Mouse (Mus musculus): ENCODE measurements at regions not wholly inside any gene's neighbourhood (a gene's known extent, or its start where the extent isn't known, plus 50 kb on each side); places are given as distances from the start of the nearest gene placed in this dataset.

DNA sequence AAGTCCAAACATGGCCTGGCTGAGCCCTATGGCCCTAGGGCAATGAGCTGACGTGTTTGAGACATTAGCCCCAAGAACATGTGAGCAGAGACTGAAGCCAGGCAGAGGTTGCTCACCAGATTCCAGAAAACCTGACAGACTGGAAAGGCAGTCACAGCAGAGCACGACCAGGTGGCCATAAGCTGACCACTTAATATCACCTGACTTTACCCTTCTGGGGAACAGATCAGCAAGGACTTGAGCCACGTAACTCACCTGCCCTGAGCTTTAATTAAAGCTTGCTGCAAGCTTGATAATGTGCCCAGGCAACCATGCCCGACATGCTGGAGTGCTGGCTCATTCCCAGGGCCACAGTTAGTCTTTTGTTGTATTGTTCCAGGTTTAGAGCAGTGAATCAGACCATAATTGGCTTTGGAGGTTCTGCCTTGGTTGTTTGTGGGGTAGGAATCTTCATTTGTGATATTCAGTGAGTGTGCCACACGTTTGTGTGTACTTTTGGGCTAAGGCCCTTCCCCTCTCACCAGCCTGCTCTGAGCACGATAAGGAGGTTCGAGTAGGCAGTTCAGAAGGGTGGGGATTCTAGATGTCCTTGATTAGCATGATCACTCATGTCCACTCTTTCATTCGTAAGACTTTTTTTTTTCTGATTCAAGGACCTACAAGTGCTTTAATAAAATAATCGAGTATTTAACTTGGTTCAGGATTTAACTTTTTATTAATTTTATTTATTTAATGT, 52.1 kb upstream of the Nabp1 start:
- Histone ChIP-seq H3K27ac (no peak overlapping the region), H3K4me3 (no peak overlapping the region)
- no peak for DNase-seq (ENCODE audit: low spot score in 2 of 2)
- TF ChIP-seq CTCF (conservative IDR thresholded peaks at IDR 0.05), result no peak

DNA sequence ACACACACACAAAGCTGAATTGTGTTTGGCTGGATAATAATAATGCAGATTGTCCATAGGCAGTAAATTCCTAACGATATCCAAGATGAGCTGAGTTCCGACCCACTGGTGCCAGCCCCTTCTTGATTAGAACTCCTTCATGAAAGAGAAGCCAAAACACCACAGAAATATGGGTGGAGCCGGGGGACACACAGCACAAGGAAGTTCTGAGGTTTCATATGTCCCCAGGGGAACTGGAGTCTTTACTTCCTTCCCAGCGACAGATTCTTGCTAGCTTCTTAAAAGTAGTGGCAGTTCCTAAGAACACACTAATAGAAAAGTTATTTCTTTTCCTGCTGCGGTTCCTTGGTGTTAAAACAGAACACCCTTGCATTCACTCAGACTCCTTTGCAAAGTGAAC, 51.4 kb upstream of the Nabp1 start:
- DNase-seq (ENCODE audit: low spot score in 2 of 2), result no peak
- no peak overlapping the region for H3K4me3 ChIP-seq
- no peak for TF ChIP-seq CTCF (conservative IDR thresholded peaks at IDR 0.05)

DNA sequence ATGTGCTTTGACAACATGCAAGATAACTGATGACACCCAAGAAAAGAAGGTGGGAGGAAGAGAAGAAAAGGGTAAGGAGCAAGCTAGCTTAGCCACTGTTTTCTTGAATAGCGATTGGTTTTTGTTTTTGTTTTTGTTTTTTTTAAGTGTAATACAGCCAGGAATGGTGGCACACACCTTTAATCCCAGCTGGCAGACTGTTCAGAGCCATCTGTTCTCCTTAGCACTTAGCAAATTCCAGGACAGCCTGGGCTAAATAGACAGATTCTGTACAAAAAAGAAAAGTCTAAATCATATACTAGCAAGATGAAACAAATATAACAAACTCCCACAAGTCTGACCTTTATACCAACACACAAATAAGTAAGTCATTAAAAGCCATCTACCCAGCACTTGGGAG, 50.4 kb upstream of the Nabp1 start:
- no peak for TF ChIP-seq CTCF (conservative IDR thresholded peaks at IDR 0.05)
- no peak overlapping the region for H3K4me3 ChIP-seq
- H3K27ac ChIP-seq, result no peak overlapping the region
- no peak for DNase-seq (ENCODE audit: low spot score in 2 of 2)

More for the DNA sequence above, 51.4 kb upstream of the Nabp1 start:
- H3K27ac ChIP-seq, result no peak overlapping the region
